Mouse (Mus musculus) kidney, postnatal 0 days (tissue): Measurements from ENCODE around the gene Mrpl22. TPM values are rescaled to one million over a fixed set of nuclear protein-coding genes. Genes with fewer than 3 reads are reported as not detected.
A peak's percentile ranks its signal among the peaks of the same experiment; 100 is the strongest.

Experiments used
- ATAC-seq: fragments of 200-750 bp; cut with Nextera tagmentation; replicated peaks from 2 replicates; pipeline ENCODE4 v1.8.0; 2017; ENCODE audit warnings: low read depth, moderate number of reproducible peaks, moderate TSS enrichment, moderate library complexity; ENCODE audit not compliant: low FRiP score
- DNase-seq: peaks from one replicate; pipeline ENCODE4 v3.0.0-alpha.2; 2016; ENCODE audit warnings: low spot score
- H3K27ac ChIP-seq: fragments of 300-500 bp; sonication (generic); 2 replicates; pipeline ENCODE4 v1.5.1; 2014; ENCODE audit warnings: mild to moderate bottlenecking
- H3K27me3 ChIP-seq: fragments of 300-500 bp; sonication (generic); 2 replicates; pipeline ENCODE4 v1.6.1; 2014; ENCODE audit warnings: low read length, mixed read lengths; ENCODE audit not compliant: insufficient read depth
- H3K36me3 ChIP-seq: fragments of 300-500 bp; sonication (generic); 2 replicates; pipeline ENCODE4 v1.6.1; 2014; ENCODE audit warnings: low read length, mixed read lengths; ENCODE audit not compliant: insufficient read depth
- H3K4me1 ChIP-seq: fragments of 300-500 bp; sonication (generic); replicated peaks from 2 replicates; pipeline ENCODE4 v1.6.1; 2014; ENCODE audit warnings: antibody characterized with exemption, low read length, mixed read lengths; ENCODE audit not compliant: insufficient read depth
- H3K4me2 ChIP-seq: fragments of 300-500 bp; sonication (generic); 2 replicates; pipeline ENCODE4 v1.6.1; 2014; ENCODE audit warnings: mild to moderate bottlenecking, low read length, moderate library complexity, mixed read lengths
- H3K4me3 ChIP-seq: fragments of 300-500 bp; sonication (generic); replicated peaks from 2 replicates; pipeline ENCODE4 v1.5.1; 2014; ENCODE audit warnings: low read depth, low read length
- H3K9ac ChIP-seq: fragments of 300-500 bp; sonication (generic); 2 replicates; pipeline ENCODE4 v1.6.1; 2014; ENCODE audit warnings: low read depth, low read length
- H3K9me3 ChIP-seq: fragments of 300-500 bp; sonication (generic); replicated peaks from 2 replicates; pipeline ENCODE4 v1.6.1; 2016; ENCODE audit warnings: low read length, inconsistent platforms, mixed read lengths
- CTCF ChIP-seq: IDR thresholded peaks from 2 replicates; pipeline ENCODE4 v1.5.1; 2016; ENCODE audit warnings: antibody characterized with exemption, low read depth, mild to moderate bottlenecking, moderate library complexity
- WGBS: fragments of 180-500 bp; shearing (Covaris S2); extraction: QIAGEN DNeasy Blood & Tissue Kit; methylation state at CpG from one replicate; pipeline ENCODE4 v1.1.7; 2014; 5-methylcytosine and 5-hydroxymethylcytosine counted together
- polyA plus RNA-seq: library from polyadenylated mRNA; unstranded; fragments of >200 nt; fragmentation: Nextera tagmentation; extraction: Ambion mirVana; gene quantifications from 2 replicates; pipeline ENCODE4 v1.2.1, GENCODE M21; 2015

The Mrpl22 gene
- polyA plus RNA-seq, 1 experiment from 2014 or later: 139 TPM

GRCm38 (mm10) chr11:58146241-58146640, 25.2 kb upstream of the Mrpl22 start:
- no peaks in the 10 kb centered on the region for H3K9me3 ChIP-seq
- TF ChIP-seq CTCF: no peak
- no peak overlapping the region for H3K4me2 ChIP-seq
- 90% methylated on average over 5 of the region's 5 CpGs for WGBS
- H3K27me3 ChIP-seq: no peaks in the 10 kb centered on the region
- no peak overlapping the region for H3K4me3 ChIP-seq
- H3K27ac ChIP-seq: no peak overlapping the region
- no peak overlapping the region for H3K9ac ChIP-seq
- no peaks in the 10 kb centered on the region for H3K4me1 ChIP-seq
- ATAC-seq (no peak), DNase-seq (no peak)
- H3K36me3 ChIP-seq: peaks cover 63% of the 10 kb centered on the region; the same call in 1 of the 2 replicates

DNA sequence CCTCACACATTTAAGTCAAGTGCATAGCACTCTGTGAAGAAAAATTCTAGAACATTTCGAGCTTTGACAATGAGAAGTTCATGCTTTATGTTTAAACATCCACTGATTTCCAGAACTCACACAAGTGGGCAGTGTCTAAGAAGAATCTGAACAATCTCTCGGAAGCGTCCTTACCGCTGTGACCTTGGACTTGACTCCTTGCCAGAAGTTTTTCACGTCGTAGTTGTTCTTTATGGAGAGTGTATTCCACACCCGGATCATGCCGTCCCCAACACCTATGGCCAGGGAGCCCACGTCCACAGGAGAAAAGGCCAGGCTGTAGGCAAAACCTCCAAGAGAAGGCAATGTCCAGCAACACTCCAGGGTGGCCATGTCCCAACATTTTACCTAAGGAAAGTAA, 16.0 kb upstream of the Mrpl22 start:
- no peak overlapping the region for H3K4me3 ChIP-seq
- 87% methylated on average over 9 of the region's 9 CpGs for WGBS
- no peak overlapping the region for H3K9ac ChIP-seq
- H3K27ac ChIP-seq: no peak overlapping the region
- H3K9me3 ChIP-seq: no peaks in the 10 kb centered on the region
- H3K4me1 ChIP-seq: no peaks in the 10 kb centered on the region
- peaks cover 50% of the 10 kb centered on the region for H3K36me3 ChIP-seq
- no peak overlapping the region for H3K4me2 ChIP-seq
- no peaks in the 10 kb centered on the region for H3K27me3 ChIP-seq
- ATAC-seq (no peak), DNase-seq (no peak)
- TF ChIP-seq CTCF: no peak

DNA sequence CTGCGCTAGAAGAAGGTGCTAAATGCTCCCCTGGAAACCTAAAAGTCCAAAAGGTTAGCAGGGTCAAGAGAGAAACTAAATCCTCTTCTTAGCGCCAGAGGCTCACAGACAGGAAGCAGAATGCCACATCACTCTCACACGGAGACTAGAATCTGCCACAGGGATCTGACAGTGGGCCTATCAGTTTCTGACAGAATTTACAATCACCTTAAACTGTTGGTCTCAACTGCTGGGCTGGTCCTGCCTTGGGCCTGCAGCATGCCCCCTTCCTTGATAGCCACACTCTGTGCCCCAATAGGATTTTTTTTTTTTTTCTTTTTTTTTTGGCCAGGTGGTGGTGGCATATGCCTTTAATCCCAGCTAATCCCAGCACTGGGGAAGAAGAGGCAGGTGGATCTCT, 14.6 kb upstream of the Mrpl22 start:
- H3K9me3 ChIP-seq: no peaks in the 10 kb centered on the region
- H3K36me3 ChIP-seq: peaks cover 58% of the 10 kb centered on the region
- no peaks in the 10 kb centered on the region for H3K27me3 ChIP-seq
- DNase-seq: no peak
- no peak for ATAC-seq
- H3K27ac ChIP-seq: no peak overlapping the region
- H3K4me3 ChIP-seq: no peak overlapping the region
- no peak overlapping the region for H3K9ac ChIP-seq
- no peak overlapping the region for H3K4me2 ChIP-seq
- 47% methylated on average over 3 of the region's 3 CpGs for WGBS
- H3K4me1 ChIP-seq: no peaks in the 10 kb centered on the region
- TF ChIP-seq CTCF: no peak

GRCm38 (mm10) chr11:58165072-58165471, 6.4 kb upstream of the Mrpl22 start:
- H3K4me1 ChIP-seq: no peaks in the 10 kb centered on the region
- H3K27ac ChIP-seq: no peak overlapping the region
- ATAC-seq: no peak
- 94% methylated on average over 2 of the region's 2 CpGs for WGBS
- no peak for DNase-seq
- TF ChIP-seq CTCF: peak; percentile 31; the same call in 1 of the 2 replicates
- no peaks in the 10 kb centered on the region for H3K9me3 ChIP-seq
- no peak overlapping the region for H3K4me3 ChIP-seq
- no peak overlapping the region for H3K9ac ChIP-seq
- H3K4me2 ChIP-seq: no peak overlapping the region
- H3K27me3 ChIP-seq: no peaks in the 10 kb centered on the region
- peaks cover 25% of the 10 kb centered on the region for H3K36me3 ChIP-seq

DNA sequence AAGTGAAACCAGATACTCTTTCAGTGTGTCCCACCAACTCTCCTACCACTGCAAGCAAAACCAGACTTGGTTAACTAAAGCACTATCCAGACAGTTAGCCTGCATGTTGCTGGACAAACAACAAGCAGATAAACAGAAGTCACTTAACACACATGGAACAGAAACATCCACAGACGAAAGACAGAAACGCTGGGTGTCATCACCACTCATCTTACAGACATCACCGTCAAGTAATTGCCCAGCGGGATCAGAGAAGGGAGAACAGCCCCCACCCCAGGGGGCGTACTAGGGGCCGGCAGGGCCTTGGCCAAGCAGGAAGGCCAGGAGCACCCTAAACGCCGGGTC, 3.7 kb upstream of the Mrpl22 start:
- peak overlapping the region; percentile 65 for H3K27ac ChIP-seq
- H3K9me3 ChIP-seq: no peaks in the 10 kb centered on the region
- H3K27me3 ChIP-seq: no peaks in the 10 kb centered on the region
- 0% methylated on average over 8 of the region's 8 CpGs for WGBS
- 0 out of 2 replicates have a peak, but pooled peaks cover 3% of the 10 kb centered on the region for H3K4me1 ChIP-seq
- TF ChIP-seq CTCF: peak; percentile 28; the same call in 1 of the 2 replicates
- peak overlapping the region; percentile 70 for H3K4me2 ChIP-seq
- H3K9ac ChIP-seq: peak overlapping the region; percentile 69
- no peak for ATAC-seq
- peak overlapping the region; percentile 80 for H3K4me3 ChIP-seq
- peaks cover 16% of the 10 kb centered on the region; the same call in 1 of the 2 replicates for H3K36me3 ChIP-seq
- DNase-seq: no peak

DNA sequence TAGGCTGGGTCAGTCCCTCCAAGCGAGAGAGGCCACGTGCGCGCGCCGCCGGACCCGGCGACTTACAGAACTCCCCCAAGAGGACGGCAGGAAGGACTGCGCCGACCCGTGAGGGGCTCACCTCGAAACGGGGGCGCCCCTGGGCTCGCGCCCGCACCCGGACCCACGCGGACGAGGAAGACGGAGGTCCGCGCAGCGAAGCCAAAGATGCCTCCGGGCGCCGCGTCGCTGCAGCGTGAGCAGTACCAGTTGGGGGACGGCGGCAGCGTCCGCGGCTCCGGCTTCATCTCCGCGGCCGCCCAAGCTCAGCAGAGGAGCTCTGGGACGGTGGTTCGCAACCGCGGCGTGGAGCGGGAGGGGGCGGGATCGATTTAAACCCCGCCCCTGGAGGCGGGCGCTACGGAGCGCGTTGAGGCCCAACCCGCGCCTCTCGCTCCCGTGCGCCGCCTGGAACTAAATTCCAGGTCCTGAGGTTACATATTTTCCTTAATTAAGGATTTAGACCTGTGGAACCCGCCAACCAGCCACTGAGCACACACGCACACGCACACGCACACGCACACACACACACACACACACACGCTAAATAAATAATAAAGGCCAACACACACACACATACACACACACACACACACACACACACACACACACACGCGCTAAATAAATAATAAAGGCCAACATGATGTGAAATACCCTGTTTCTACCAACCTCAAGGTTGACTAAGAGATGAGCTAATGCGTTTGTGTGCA, 3.1 kb upstream of the Mrpl22 start, which contains the start of gene Gemin5:
Gene Gemin5 (minus strand): TSS at position 373 of the 749 bp plus-strand sequence.
- ATAC-seq (peak; percentile 80), DNase-seq (peak; percentile 87)
- 1% methylated on average over 71 of the region's 71 CpGs for WGBS
- no peaks in the 10 kb centered on the region for H3K27me3 ChIP-seq
- no peak for TF ChIP-seq CTCF
- H3K4me2 ChIP-seq: peak within 1 kb of the TSS; percentile 70
- no peaks in the 10 kb centered on the region for H3K9me3 ChIP-seq
- H3K27ac ChIP-seq: peak within 1 kb of the TSS; percentile 65
- H3K4me3 ChIP-seq: peak within 1 kb of the TSS; percentile 80
- H3K36me3 ChIP-seq: peaks cover 10% of the 10 kb centered on the region; the same call in 1 of the 2 replicates
- H3K4me1 ChIP-seq: 0 out of 2 replicates have a peak, but pooled peaks cover 3% of the 10 kb centered on the region
- peak within 1 kb of the TSS; percentile 69 for H3K9ac ChIP-seq
